Mouse (Mus musculus): ENCODE measurements around the gene Uqcrfs1. TPM values are rescaled to one million over a fixed set of nuclear protein-coding genes. Genes with fewer than 3 reads are reported as not detected.

The Uqcrfs1 gene
- total RNA-seq, 1 experiment from 2014 or later, result 287 TPM

DNA sequence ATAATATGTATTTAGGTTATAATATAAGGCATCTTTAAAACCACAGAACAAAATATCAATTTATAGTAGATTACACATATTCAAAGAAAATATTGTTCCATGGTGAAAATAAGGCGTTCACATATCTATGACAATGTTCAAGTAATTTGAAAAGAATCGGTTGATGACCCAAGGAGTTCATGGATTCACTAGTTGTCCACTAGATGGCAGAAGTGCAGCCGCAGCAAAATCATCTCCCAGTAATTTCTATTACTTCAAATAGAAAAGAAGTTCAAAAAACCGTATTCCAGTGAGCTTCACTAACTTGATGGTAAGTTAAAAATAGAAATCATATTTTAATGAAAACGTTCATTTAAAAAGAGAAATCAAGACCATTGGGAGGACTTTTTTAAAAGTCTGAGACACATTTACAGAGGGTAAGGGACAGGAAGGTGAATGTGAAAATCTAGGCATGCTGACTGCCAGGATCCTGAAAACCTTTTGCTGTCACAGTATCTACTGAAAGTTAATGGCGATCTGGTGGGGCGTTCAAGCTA lies 43.2 kb downstream of the Uqcrfs1 start:
- no peak for DNase-seq

Other genes with a start within 250 kb of the Uqcrfs1 start
- gene Agtr1a, start 208.9 kb downstream of the Uqcrfs1 start, total RNA-seq (2021), result 150 and 236 TPM in 2 replicates
- gene Dusp22, start 114.6 kb upstream of the Uqcrfs1 start, total RNA-seq (2021), result 30.8 and 34.0 TPM in 2 replicates
- gene Irf4, start 203.9 kb upstream of the Uqcrfs1 start, total RNA-seq (2021), result 2.0 and 2.6 TPM in 2 replicates